Mouse (Mus musculus) limb, embryonic 12.5 days (tissue): ENCODE measurements around the gene Foxred1. TPM values are rescaled to one million over a fixed set of nuclear protein-coding genes. Genes with fewer than 3 reads are reported as not detected.

Source experiments
- ATAC-seq: fragments of 200-750 bp; cut with Nextera tagmentation; 2 replicates; pipeline ENCODE4 v1.8.0; 2017; ENCODE audit warnings: low read depth, moderate TSS enrichment; ENCODE audit not compliant: insufficient number of reproducible peaks, insufficient read depth, low FRiP score, low TSS enrichment
- H3K27ac ChIP-seq: fragments of 300-500 bp; sonication (generic); 2 replicates; pipeline ENCODE4 v1.5.1; 2016; ENCODE audit warnings: mild to moderate bottlenecking, moderate library complexity
- H3K27me3 ChIP-seq: fragments of 300-500 bp; sonication (generic); 2 replicates; pipeline ENCODE4 v1.6.1; 2016; ENCODE audit warnings: mild to moderate bottlenecking, moderate library complexity
- H3K36me3 ChIP-seq: fragments of 300-500 bp; sonication (generic); 2 replicates; pipeline ENCODE4 v1.6.1; 2016; ENCODE audit warnings: mild to moderate bottlenecking, moderate library complexity
- H3K4me1 ChIP-seq: fragments of 300-500 bp; sonication (generic); replicated peaks from 2 replicates; pipeline ENCODE4 v1.6.1; 2016
- H3K4me2 ChIP-seq: fragments of 300-500 bp; sonication (generic); 2 replicates; pipeline ENCODE4 v1.6.1; 2016; ENCODE audit warnings: mild to moderate bottlenecking, moderate library complexity
- H3K4me3 ChIP-seq: fragments of 300-500 bp; sonication (generic); replicated peaks from 2 replicates; pipeline ENCODE4 v1.5.1; 2016; ENCODE audit warnings: mild to moderate bottlenecking
- H3K9ac ChIP-seq: fragments of 300-500 bp; sonication (generic); replicated peaks from 2 replicates; pipeline ENCODE4 v1.6.1; 2016; ENCODE audit warnings: mild to moderate bottlenecking, moderate library complexity
- H3K9me3 ChIP-seq: fragments of 300-500 bp; sonication (generic); 2 replicates; pipeline ENCODE4 v1.6.1; 2016; ENCODE audit warnings: mild to moderate bottlenecking, moderate library complexity
- WGBS: fragments of 180-500 bp; shearing (Covaris S2); methylation state at CpG from one replicate; pipeline ENCODE4 v1.1.7; 2016; 5-methylcytosine and 5-hydroxymethylcytosine counted together
- polyA plus RNA-seq: library from polyadenylated mRNA; unstranded; fragments of >200 nt; fragmentation: Nextera tagmentation; extraction: Ambion mirVana; gene quantifications from 2 replicates; pipeline ENCODE4 v1.2.1, GENCODE M21; 2016

The Foxred1 gene
- polyA plus RNA-seq, result 48.2 and 52.1 TPM in 2 replicates

DNA sequence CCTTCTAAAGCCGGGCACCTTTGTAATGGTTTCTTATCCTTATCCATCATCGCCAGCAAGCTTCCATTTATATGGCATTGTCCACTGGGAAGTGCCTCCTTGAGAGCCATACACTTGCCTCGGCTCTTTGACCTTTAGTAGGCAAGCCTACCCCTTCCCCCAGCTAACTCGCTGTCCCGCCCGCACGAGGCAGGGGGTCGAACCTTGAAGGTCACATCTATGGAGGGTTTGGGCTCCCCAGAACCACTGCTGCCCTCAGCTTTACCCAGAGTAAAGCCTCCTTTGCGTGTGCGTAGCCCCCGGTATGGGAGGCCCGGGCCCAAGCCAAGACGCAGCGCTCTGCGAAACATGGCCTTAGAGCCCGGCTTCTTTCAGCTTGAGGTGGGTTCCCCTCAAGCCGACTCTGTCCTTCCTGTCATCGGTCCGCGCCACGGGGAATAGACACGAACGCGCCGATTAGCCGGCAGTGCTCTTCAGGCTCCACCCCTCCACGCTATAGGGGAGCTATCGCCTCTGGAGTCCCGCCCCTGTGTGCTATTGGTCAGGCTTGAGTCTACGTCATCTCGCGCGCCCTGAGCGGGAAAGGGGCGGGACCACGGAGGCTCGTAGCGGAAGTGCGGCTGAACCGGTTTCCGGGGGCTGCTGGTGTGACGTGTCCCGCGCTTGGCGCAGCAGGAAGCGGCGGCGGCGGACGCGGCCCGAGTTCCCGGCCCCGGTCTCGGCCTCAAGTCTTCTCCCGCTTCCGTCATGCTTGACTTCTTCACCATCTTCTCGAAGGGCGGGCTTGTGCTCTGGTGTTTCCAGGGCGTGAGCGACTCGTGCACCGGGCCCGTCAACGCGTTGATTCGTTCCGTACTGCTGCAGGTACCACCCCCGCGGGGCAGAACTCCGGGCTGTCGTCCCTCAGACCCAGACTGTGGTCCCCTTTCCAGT, at the start of gene Foxred1:
TSS of gene Foxred1 (minus strand) at position 514 of the 933 bp plus-strand sequence.
- H3K27ac ChIP-seq, result peak within 1 kb of the TSS; percentile 91
- peaks cover 70% of the 10 kb centered on the region for H3K36me3 ChIP-seq
- H3K4me1 ChIP-seq, result peaks cover 16% of the 10 kb centered on the region
- peak within 1 kb of the TSS; percentile 86 for H3K4me3 ChIP-seq
- peak within 1 kb of the TSS; percentile 91 for H3K4me2 ChIP-seq
- peak; percentile 100 for ATAC-seq
- no peaks in the 10 kb centered on the region for H3K9me3 ChIP-seq
- H3K27me3 ChIP-seq, result no peaks in the 10 kb centered on the region
- under 1% methylated on average over 72 of the region's 72 CpGs for WGBS
- H3K9ac ChIP-seq, result peak within 1 kb of the TSS; percentile 85

GRCm38 (mm10) chr9:35257365-35257764, 46.5 kb upstream of the Foxred1 start:
- H3K36me3 ChIP-seq, result no peaks in the 10 kb centered on the region; the same call in 1 of the 2 replicates
- H3K4me2 ChIP-seq, result no peak overlapping the region
- H3K4me3 ChIP-seq, result no peak overlapping the region
- no peak for ATAC-seq
- no peaks in the 10 kb centered on the region for H3K4me1 ChIP-seq
- no peak overlapping the region for H3K9ac ChIP-seq
- H3K27ac ChIP-seq, result no peak overlapping the region
- H3K9me3 ChIP-seq, result no peaks in the 10 kb centered on the region
- H3K27me3 ChIP-seq, result no peaks in the 10 kb centered on the region
- 93% methylated on average over 7 of the region's 7 CpGs for WGBS

GRCm38 (mm10) chr9:35249476-35249875, 38.6 kb upstream of the Foxred1 start:
- Histone ChIP-seq H3K9me3 (no peaks in the 10 kb centered on the region), H3K27ac (peak overlapping the region; percentile 56), H3K4me1 (peaks cover 12% of the 10 kb centered on the region), H3K27me3 (no peaks in the 10 kb centered on the region), H3K4me2 (no peak overlapping the region), H3K36me3 (no peaks in the 10 kb centered on the region), H3K9ac (no peak overlapping the region), H3K4me3 (no peak overlapping the region)
- no peak for ATAC-seq

- Histone ChIP-seq H3K4me1 (peaks cover 12% of the 10 kb centered on the region), H3K9me3 (no peaks in the 10 kb centered on the region), H3K4me2 (no peak overlapping the region), H3K36me3 (no peaks in the 10 kb centered on the region), H3K4me3 (no peak overlapping the region), H3K27ac (no peak overlapping the region), H3K9ac (no peak overlapping the region), H3K27me3 (no peaks in the 10 kb centered on the region)
- no peak for ATAC-seq
- 90% methylated on average over 2 of the region's 2 CpGs for WGBS
These were observed 36.5 kb upstream of the Foxred1 start for GRCm38 (mm10) chr9:35247405-35247804.

GRCm38 (mm10) chr9:35239734-35240133, 28.9 kb upstream of the Foxred1 start:
- Histone ChIP-seq H3K9me3 (no peaks in the 10 kb centered on the region), H3K36me3 (peaks cover 10% of the 10 kb centered on the region), H3K4me1 (no peaks in the 10 kb centered on the region), H3K27me3 (no peaks in the 10 kb centered on the region), H3K27ac (no peak overlapping the region), H3K4me3 (no peak overlapping the region), H3K9ac (no peak overlapping the region), H3K4me2 (no peak overlapping the region)
- no peak for ATAC-seq
- 55% methylated on average over 1 of the region's 1 CpGs for WGBS

- Histone ChIP-seq H3K9ac (no peak overlapping the region), H3K36me3 (peaks cover 17% of the 10 kb centered on the region), H3K4me2 (no peak overlapping the region), H3K4me3 (no peak overlapping the region), H3K27ac (no peak overlapping the region), H3K4me1 (no peaks in the 10 kb centered on the region), H3K27me3 (no peaks in the 10 kb centered on the region), H3K9me3 (no peaks in the 10 kb centered on the region)
- WGBS, result 75% methylated on average over 6 of the region's 6 CpGs
- no peak for ATAC-seq
These were observed 28.2 kb upstream of the Foxred1 start for GRCm38 (mm10) chr9:35238915-35239571.

GRCm38 (mm10) chr9:35238371-35238770, 27.5 kb upstream of the Foxred1 start:
- H3K9me3 ChIP-seq, result no peaks in the 10 kb centered on the region
- no peaks in the 10 kb centered on the region for H3K4me1 ChIP-seq
- H3K4me2 ChIP-seq, result no peak overlapping the region
- WGBS, result 91% methylated on average over 1 of the region's 1 CpGs
- H3K27ac ChIP-seq, result no peak overlapping the region
- peaks cover 24% of the 10 kb centered on the region for H3K36me3 ChIP-seq
- no peaks in the 10 kb centered on the region for H3K27me3 ChIP-seq
- no peak overlapping the region for H3K9ac ChIP-seq
- ATAC-seq, result no peak
- H3K4me3 ChIP-seq, result no peak overlapping the region

DNA sequence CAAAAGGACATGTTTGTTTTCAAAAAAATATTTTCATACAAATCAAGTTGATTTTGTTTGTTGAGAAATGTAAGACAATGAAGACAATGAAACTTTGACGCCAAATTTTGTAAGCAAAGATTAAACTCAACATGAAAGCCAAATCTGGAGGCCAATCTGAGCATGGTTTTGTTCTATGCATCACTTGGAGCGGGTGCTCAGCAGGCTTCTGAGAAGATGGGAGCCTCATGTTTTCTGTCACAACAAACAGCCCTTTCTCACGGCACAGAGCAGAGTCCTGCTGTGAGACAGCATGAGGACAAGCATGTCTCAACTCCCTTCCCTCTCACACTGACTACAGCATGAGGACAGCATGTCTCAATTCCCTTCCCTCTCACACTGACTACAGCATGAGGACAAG, 25.1 kb upstream of the Foxred1 start:
- H3K36me3 ChIP-seq, result peaks cover 41% of the 10 kb centered on the region
- H3K27ac ChIP-seq, result no peak overlapping the region
- no peaks in the 10 kb centered on the region for H3K9me3 ChIP-seq
- H3K4me2 ChIP-seq, result no peak overlapping the region
- no peaks in the 10 kb centered on the region for H3K27me3 ChIP-seq
- H3K9ac ChIP-seq, result no peak overlapping the region
- no peak for ATAC-seq
- no peak overlapping the region for H3K4me3 ChIP-seq
- H3K4me1 ChIP-seq, result no peaks in the 10 kb centered on the region
- WGBS, result 70% methylated on average over 3 of the region's 3 CpGs

- H3K4me3 ChIP-seq, result no peak overlapping the region
- no peak overlapping the region for H3K27ac ChIP-seq
- peaks cover 50% of the 10 kb centered on the region for H3K36me3 ChIP-seq
- H3K9ac ChIP-seq, result no peak overlapping the region
- H3K27me3 ChIP-seq, result no peaks in the 10 kb centered on the region
- no peak for ATAC-seq
- H3K4me2 ChIP-seq, result no peak overlapping the region
- WGBS, result 87% methylated on average over 3 of the region's 3 CpGs
- no peaks in the 10 kb centered on the region for H3K9me3 ChIP-seq
- H3K4me1 ChIP-seq, result no peaks in the 10 kb centered on the region
These were observed 17.8 kb upstream of the Foxred1 start for GRCm38 (mm10) chr9:35228671-35229070.

- WGBS, result 95% methylated on average over 3 of the region's 3 CpGs
- peaks cover 77% of the 10 kb centered on the region for H3K36me3 ChIP-seq
- H3K27ac ChIP-seq, result no peak overlapping the region
- no peaks in the 10 kb centered on the region for H3K4me1 ChIP-seq
- H3K4me2 ChIP-seq, result no peak overlapping the region
- no peak for ATAC-seq
- no peaks in the 10 kb centered on the region for H3K9me3 ChIP-seq
- H3K9ac ChIP-seq, result no peak overlapping the region
- H3K4me3 ChIP-seq, result no peak overlapping the region
- no peaks in the 10 kb centered on the region for H3K27me3 ChIP-seq
These were observed 12.6 kb upstream of the Foxred1 start for GRCm38 (mm10) chr9:35223466-35223865.

DNA sequence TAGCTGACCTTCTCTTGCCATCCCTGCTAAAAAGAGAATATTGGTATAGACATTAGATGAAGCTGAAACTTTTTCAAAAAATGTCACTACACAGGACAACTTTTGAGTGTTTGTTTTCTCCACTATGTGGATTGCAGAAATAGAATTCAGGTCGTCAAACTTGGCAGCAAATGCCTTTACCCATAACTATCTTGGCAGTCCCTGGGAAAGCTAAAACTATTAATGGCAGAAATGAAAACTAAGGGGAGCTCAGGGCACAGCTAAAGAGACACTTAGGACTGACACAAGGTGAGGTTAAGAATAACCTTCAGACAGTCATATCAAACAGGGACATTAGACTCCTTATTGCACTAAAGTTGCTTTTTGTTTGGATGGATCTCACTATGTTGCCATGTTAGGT, 7.1 kb upstream of the Foxred1 start:
- H3K4me2 ChIP-seq, result no peak overlapping the region
- no peak for ATAC-seq
- peaks cover 95% of the 10 kb centered on the region for H3K36me3 ChIP-seq
- no peaks in the 10 kb centered on the region for H3K27me3 ChIP-seq
- 78% methylated on average over 1 of the region's 1 CpGs for WGBS
- no peak overlapping the region for H3K4me3 ChIP-seq
- H3K4me1 ChIP-seq, result no peaks in the 10 kb centered on the region
- no peak overlapping the region for H3K27ac ChIP-seq
- H3K9me3 ChIP-seq, result no peaks in the 10 kb centered on the region
- no peak overlapping the region for H3K9ac ChIP-seq
